ENCODE assay signal across 8 mouse cellular contexts in the genomic region with DNA sequence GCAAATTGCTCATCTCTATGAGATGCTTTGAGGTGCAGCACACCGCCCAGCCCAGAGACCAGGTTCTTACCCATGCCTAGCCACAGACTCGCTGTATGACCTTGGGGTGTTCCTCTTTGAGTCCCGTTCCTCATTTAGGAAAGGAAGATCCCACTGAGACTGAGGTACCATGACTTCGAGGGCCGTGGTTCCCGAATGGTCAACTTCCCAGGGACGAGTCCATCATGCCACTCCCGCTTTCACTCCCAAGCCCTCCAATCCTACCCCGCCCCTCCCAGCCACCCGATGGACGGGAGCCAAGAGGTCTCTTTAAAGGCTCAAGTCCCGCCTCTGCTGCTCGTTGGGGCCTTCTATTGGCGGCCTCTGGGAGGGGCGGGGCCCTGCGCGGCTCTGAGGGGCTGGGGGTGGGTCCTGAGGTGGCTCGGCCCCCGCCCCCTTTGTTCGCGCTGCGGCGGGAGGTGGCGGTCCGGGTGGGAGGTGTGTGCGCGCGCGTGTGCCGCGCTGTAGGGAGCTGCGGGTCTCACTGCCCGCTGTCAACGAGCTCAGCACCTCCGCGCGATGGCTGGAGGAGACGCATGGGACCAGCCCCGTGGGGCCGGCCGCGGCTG. TPM values are rescaled to one million over a fixed set of nuclear protein-coding genes. Genes with fewer than 3 reads are reported as not detected.
DNase-seq lines count a peak whose midpoint lies in the region; ATAC-seq lines count a peak whose summit lies in the region.

TSS of gene Kif21b (plus strand) at position 439 of the 608 bp plus-strand sequence.

- peak; percentile 94 for ATAC-seq in hindbrain, embryonic 11.5 days (ENCODE audit: low FRiP score)
- ATAC-seq in lung, embryonic 16.5 days (ENCODE audit: low read depth): peak; percentile 90

- 2% methylated on average over 42 of the region's 42 CpGs for WGBS in hindbrain, embryonic 11.5 days
- WGBS in lung, embryonic 16.5 days: under 1% methylated on average over 40 of the region's 42 CpGs

- peak within 1 kb of the TSS; percentile 78 for H3K4me3 ChIP-seq in hindbrain, embryonic 11.5 days (ENCODE audit: low read depth, low read length)
- peak within 1 kb of the TSS; percentile 74 for H3K4me3 ChIP-seq in lung, embryonic 16.5 days (ENCODE audit: low read length)

- no peaks in the 10 kb centered on the region for H3K27me3 ChIP-seq in hindbrain, embryonic 11.5 days (ENCODE audit: control insufficient read depth, insufficient read depth, low read length)
- H3K27me3 ChIP-seq in lung, embryonic 16.5 days (ENCODE audit: control insufficient read depth, insufficient read depth, low read depth, low read length): no peaks in the 10 kb centered on the region

- peak within 1 kb of the TSS; percentile 80 for H3K27ac ChIP-seq in hindbrain, embryonic 11.5 days (ENCODE audit: low read depth, low read length)
- H3K27ac ChIP-seq in lung, embryonic 16.5 days (ENCODE audit: low read length): peak within 1 kb of the TSS; percentile 59

- peak; percentile 91 for DNase-seq in ES-CJ7 (ENCODE audit: low read depth, low spot score)
- peak; percentile 83 to 87 for DNase-seq in cerebellum, adult 18-20 months
- peak; percentile 87 to 94 for DNase-seq in frontal cortex, adult 2 months (ENCODE audit: extremely low spot score in 1 of 2, low spot score in 1 of 2)
- peak; percentile 96 for DNase-seq in hindbrain, embryonic 11.5 days (ENCODE audit: low spot score)
- DNase-seq in layer of hippocampus, adult 9-11 months: peak; percentile 95
- DNase-seq in ovary, postnatal 10 days (ENCODE audit: low spot score): peak; percentile 54
- peak; percentile 94 for DNase-seq in thymus, postnatal 0 days (ENCODE audit: low spot score)

- peak within 1 kb of the TSS; percentile 67 for H3K9ac ChIP-seq in hindbrain, embryonic 11.5 days (ENCODE audit: low read depth, low read length)
- H3K9ac ChIP-seq in lung, embryonic 16.5 days (ENCODE audit: low read length): peak within 1 kb of the TSS; percentile 78

- H3K9me3 ChIP-seq in hindbrain, embryonic 11.5 days (ENCODE audit: control insufficient read depth, low read length): no peaks in the 10 kb centered on the region
- no peaks in the 10 kb centered on the region for H3K9me3 ChIP-seq in lung, embryonic 16.5 days (ENCODE audit: control insufficient read depth, low read length)

- peak within 1 kb of the TSS; percentile 70 for H3K4me2 ChIP-seq in hindbrain, embryonic 11.5 days (replicated peaks; ENCODE audit: low read depth, low read length)
- peak within 1 kb of the TSS; percentile 100 for H3K4me2 ChIP-seq in lung, embryonic 16.5 days (ENCODE audit: low read depth, low read length)

- H3K36me3 ChIP-seq in hindbrain, embryonic 11.5 days (ENCODE audit: control insufficient read depth, insufficient read depth, low read length): no peaks in the 10 kb centered on the region
- no peaks in the 10 kb centered on the region for H3K36me3 ChIP-seq in lung, embryonic 16.5 days (ENCODE audit: control insufficient read depth, insufficient read depth, low read length)

- peaks cover 4% of the 10 kb centered on the region for H3K4me1 ChIP-seq in hindbrain, embryonic 11.5 days (replicated peaks; ENCODE audit: control insufficient read depth, insufficient read depth, low read length)
- H3K4me1 ChIP-seq in lung, embryonic 16.5 days (replicated peaks; ENCODE audit: control insufficient read depth, insufficient read depth, low read length): peaks cover 70% of the 10 kb centered on the region

RNA-seq across cellular contexts. Expression of gene Kif21b, which starts in this region (rescaled TPM):
- 42.1 and 45.8 TPM in 2 replicates for polyA plus RNA-seq in frontal cortex, adult 2 months (2012; rRNA removed)
- polyA plus RNA-seq in hindbrain, embryonic 11.5 days (2014; fragmentation: Nextera tagmentation; extraction: Ambion mirVana): 17.7 and 24.4 TPM in 2 replicates
- 2.2 and 2.6 TPM in 2 replicates for polyA plus RNA-seq in lung, embryonic 16.5 days (2015; fragmentation: Nextera tagmentation; extraction: Ambion mirVana)
- polyA plus RNA-seq in thymus, postnatal 0 days (2015; fragmentation: Nextera tagmentation; extraction: Ambion mirVana): 14.8 and 20.3 TPM in 2 replicates

Comparison
In these comparisons a context has a peak if more than half of its experiments do, and no peak if none do; other contexts are left out.
1. Peak in every context shown above with its lines: DNase-seq, ATAC-seq, H3K4me3 ChIP-seq and H3K27ac ChIP-seq.